26 mouse cellular contexts compared by ENCODE assay signal in the genomic region with DNA sequence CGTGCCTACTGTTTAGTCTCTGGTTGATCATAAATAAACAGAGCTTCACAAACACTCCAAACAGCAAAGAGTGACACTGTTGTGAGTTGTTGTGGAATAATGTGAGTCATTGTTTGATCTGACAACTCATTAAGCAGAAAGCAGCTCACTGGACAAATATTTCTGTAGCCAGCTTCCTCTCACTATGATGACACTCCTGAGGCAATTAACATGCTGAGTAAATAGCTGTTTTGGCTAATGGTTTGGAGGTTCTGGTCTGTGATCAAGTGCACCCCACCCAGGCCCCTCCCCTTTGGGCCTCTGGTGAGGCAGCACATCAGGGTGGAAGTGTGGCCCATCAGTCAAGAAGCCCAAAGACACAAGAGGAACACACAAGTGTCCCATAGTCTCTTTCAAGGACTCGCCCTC.
DNase-seq lines count a peak whose midpoint lies in the region; ATAC-seq and TF ChIP-seq lines count a peak whose summit lies in the region.
"Had no signal": no experiment of that assay in that cellular context is flagged by ENCODE, and none has a peak within 500 bp of the region (broad histone marks: within the 10 kb centered on the region; RNA-seq: fewer than 3 reads in every experiment).

No protein-coding gene starts in this region.

- no peak overlapping the region for H3K4me3 ChIP-seq in liver, adult 2 months (ENCODE audit: insufficient read depth, low read depth, low read length)
- no peak overlapping the region for H3K4me3 ChIP-seq in liver, embryonic 11.5 days (ENCODE audit: low read depth, low read length)
- H3K4me3 ChIP-seq in lung, postnatal 0 days (ENCODE audit: low read depth, low read length) = no peak overlapping the region
- no peak overlapping the region for H3K4me3 ChIP-seq in forebrain, embryonic 13.5 days
- H3K4me3 ChIP-seq: heart, embryonic 13.5 days; hindbrain, embryonic 10.5 days; hindbrain, embryonic 15.5 days; liver, embryonic 12.5 days; megakaryocyte, embryonic 14.5 days; midbrain, embryonic 12.5 days had no signal

- no peak overlapping the region for H3K27ac ChIP-seq in liver, adult 2 months (replicated peaks; ENCODE audit: insufficient read depth, low read depth, low read length)
- no peak overlapping the region for H3K27ac ChIP-seq in liver, embryonic 11.5 days (ENCODE audit: low read depth, low read length)
- no peak overlapping the region for H3K27ac ChIP-seq in lung, postnatal 0 days (ENCODE audit: low read length)
- H3K27ac ChIP-seq in forebrain, embryonic 13.5 days = no peak overlapping the region
- H3K27ac ChIP-seq: heart, embryonic 13.5 days; hindbrain, embryonic 10.5 days; hindbrain, embryonic 15.5 days; liver, embryonic 12.5 days; midbrain, embryonic 12.5 days had no signal

- H3K4me2 ChIP-seq in liver, embryonic 11.5 days = no peak overlapping the region
- no peak overlapping the region for H3K4me2 ChIP-seq in lung, postnatal 0 days (replicated peaks; ENCODE audit: low read depth, low read length)
- no peak overlapping the region for H3K4me2 ChIP-seq in forebrain, embryonic 13.5 days
- H3K4me2 ChIP-seq: heart, embryonic 13.5 days; hindbrain, embryonic 15.5 days; liver, embryonic 12.5 days; midbrain, embryonic 12.5 days had no signal

- no peak for TF ChIP-seq CTCF in liver, adult 2 months (IDR thresholded peaks at IDR 0.05; ENCODE audit: low read depth, low read length)
- TF ChIP-seq CTCF in lung, postnatal 0 days (IDR thresholded peaks at IDR 0.05) = no peak

- H3K36me3 ChIP-seq in liver, adult 2 months (ENCODE audit: control insufficient read depth, insufficient read depth, low read length) = no peaks in the 10 kb centered on the region
- no peaks in the 10 kb centered on the region for H3K36me3 ChIP-seq in liver, embryonic 11.5 days (ENCODE audit: control insufficient read depth, insufficient read depth, low read length)
- H3K36me3 ChIP-seq in lung, postnatal 0 days (ENCODE audit: insufficient read depth, low read length) = no peaks in the 10 kb centered on the region
- H3K36me3 ChIP-seq in forebrain, embryonic 13.5 days (ENCODE audit: poor library complexity, severe bottlenecking) = no peaks in the 10 kb centered on the region
- H3K36me3 ChIP-seq: heart, embryonic 13.5 days; hindbrain, embryonic 10.5 days; hindbrain, embryonic 15.5 days; liver, embryonic 12.5 days; midbrain, embryonic 12.5 days had no signal

- no peaks in the 10 kb centered on the region for H3K9me3 ChIP-seq in liver, embryonic 11.5 days (ENCODE audit: control insufficient read depth, low read length)
- H3K9me3 ChIP-seq in lung, postnatal 0 days (ENCODE audit: low read length) = no peaks in the 10 kb centered on the region
- no peaks in the 10 kb centered on the region for H3K9me3 ChIP-seq in forebrain, embryonic 13.5 days (replicated peaks)
- H3K9me3 ChIP-seq: heart, embryonic 13.5 days; hindbrain, embryonic 10.5 days; hindbrain, embryonic 15.5 days; liver, embryonic 12.5 days; megakaryocyte, embryonic 14.5 days; midbrain, embryonic 12.5 days had no signal

- TF ChIP-seq EP300 in lung, postnatal 0 days (IDR thresholded peaks at IDR 0.05) = 0 out of 2 replicates have a peak, but pooled peaks have one; percentile 45

- TF ChIP-seq POLR2A in liver, adult 2 months (IDR thresholded peaks at IDR 0.05; ENCODE audit: extremely low read depth, insufficient read depth, low read length) = no peak

- no peak overlapping the region for H3K9ac ChIP-seq in liver, adult 2 months (ENCODE audit: low read depth, low read length)
- no peak overlapping the region for H3K9ac ChIP-seq in liver, embryonic 11.5 days (ENCODE audit: low read depth, low read length)
- no peak overlapping the region for H3K9ac ChIP-seq in lung, postnatal 0 days (replicated peaks; ENCODE audit: low read depth)
- no peak overlapping the region for H3K9ac ChIP-seq in forebrain, embryonic 13.5 days
- H3K9ac ChIP-seq: heart, embryonic 13.5 days; hindbrain, embryonic 15.5 days; liver, embryonic 12.5 days; midbrain, embryonic 12.5 days had no signal

- H3K27me3 ChIP-seq in liver, adult 2 months (ENCODE audit: control insufficient read depth, insufficient read depth, low read length) = no peaks in the 10 kb centered on the region
- no peaks in the 10 kb centered on the region for H3K27me3 ChIP-seq in liver, embryonic 11.5 days (replicated peaks; ENCODE audit: control insufficient read depth, insufficient read depth, low read length)
- H3K27me3 ChIP-seq in lung, postnatal 0 days (replicated peaks; ENCODE audit: insufficient read depth, low read length) = no peaks in the 10 kb centered on the region
- H3K27me3 ChIP-seq in forebrain, embryonic 13.5 days = no peaks in the 10 kb centered on the region
- H3K27me3 ChIP-seq: heart, embryonic 13.5 days; hindbrain, embryonic 15.5 days; liver, embryonic 12.5 days; megakaryocyte, embryonic 14.5 days; midbrain, embryonic 12.5 days had no signal

- ATAC-seq in liver, embryonic 11.5 days (replicated peaks; ENCODE audit: low FRiP score) = no peak
- ATAC-seq in lung, postnatal 0 days = peak; percentile 60
- ATAC-seq in forebrain, embryonic 13.5 days = no peak
- ATAC-seq: forebrain, embryonic 14.5 days; liver, embryonic 12.5 days had no signal

- 50% methylated on average over 2 of the region's 2 CpGs for WGBS in liver, adult 2 months
- 59% methylated on average over 2 of the region's 2 CpGs for WGBS in liver, embryonic 11.5 days
- WGBS in lung, postnatal 0 days = 33% methylated on average over 2 of the region's 2 CpGs
- WGBS in forebrain, embryonic 13.5 days = 68% methylated on average over 2 of the region's 2 CpGs

- H3K79me2 ChIP-seq in liver, adult 2 months (ENCODE audit: control insufficient read depth, insufficient read depth, low read length) = peaks cover 5% of the 10 kb centered on the region; the same call in 1 of the 2 replicates

- H3K4me1 ChIP-seq in liver, adult 2 months (ENCODE audit: control insufficient read depth, insufficient read depth, low read length) = no peaks in the 10 kb centered on the region; the same call in 1 of the 2 replicates
- H3K4me1 ChIP-seq in liver, embryonic 11.5 days (replicated peaks; ENCODE audit: control insufficient read depth, insufficient read depth, low read length) = peaks cover 3% of the 10 kb centered on the region; the same call in 1 of the 2 replicates
- peaks cover 10% of the 10 kb centered on the region; the same call in 1 of the 2 replicates for H3K4me1 ChIP-seq in lung, postnatal 0 days (ENCODE audit: insufficient read depth, low read depth, low read length)
- 0 out of 2 replicates have a peak, but pooled peaks cover 3% of the 10 kb centered on the region for H3K4me1 ChIP-seq in forebrain, embryonic 13.5 days
- H3K4me1 ChIP-seq: hindbrain, embryonic 10.5 days; midbrain, embryonic 12.5 days had no signal

- peak; percentile 29 for DNase-seq in liver, adult 2 months (ENCODE audit: extremely low read depth, low read depth, low spot score)
- DNase-seq in liver, embryonic 11.5 days (ENCODE audit: low spot score) = no peak
- DNase-seq in 416B (ENCODE audit: low read depth) = peak; percentile 54
- DNase-seq in lung, postnatal 0 days (ENCODE audit: low spot score) = peak; percentile 56
- peak; percentile 14 for DNase-seq in skeletal muscle tissue, adult 2 months (ENCODE audit: low read depth, low spot score)
- DNase-seq in adrenal gland, postnatal 25 days = no peak
- DNase-seq: adrenal gland, adult 2 months; cerebellum, adult 9-10 months; cerebellum, postnatal 36 days; gastrocnemius, postnatal 25 days; heart, postnatal 10 days; kidney, adult 11 months; kidney, postnatal 14 days; layer of hippocampus, adult 9-11 months; right cerebral cortex, postnatal 25 days; spleen, adult 18-20 months; thymus, adult 18-20 months; thymus, postnatal 36 days had no signal

Comparison
In these comparisons a context has a peak if more than half of its experiments do, and no peak if none do; other contexts are left out.
1. DNase-seq: peak in liver, adult 2 months (single experiment), 416B (single experiment), lung, postnatal 0 days (single experiment) and skeletal muscle tissue, adult 2 months (single experiment); none in liver, embryonic 11.5 days (single experiment) and adrenal gland, postnatal 25 days (single experiment).